Mouse (Mus musculus) CH12.LX (cell line): ENCODE data around the gene Atp2a3. TPM values are rescaled to one million over a fixed set of nuclear protein-coding genes. Genes with fewer than 3 reads are reported as not detected.

Source experiments
- DNase-seq: peaks from one replicate; pipeline ENCODE4 v3.0.0-alpha.2; 2013; ENCODE audit errors: extremely low read depth
- H3K27ac ChIP-seq: 2 replicates; pipeline ENCODE4 v1.5.1; 2012; ENCODE audit warnings: low read depth, mild to moderate bottlenecking, control low read depth, moderate library complexity; ENCODE audit not compliant: insufficient read depth
- H3K27me3 ChIP-seq: replicated peaks from 2 replicates; pipeline ENCODE3; 2012; ENCODE audit warnings: inconsistent platforms
- H3K36me3 ChIP-seq, 2 experiments: replicated peaks in 1 of 2; 2 replicates each; pipeline versions ENCODE3 to v1.6.1; 2012; ENCODE audit warnings: inconsistent platforms in 1 of 2, low read length in 1 of 2, mild to moderate bottlenecking in 1 of 2, mixed read lengths in 1 of 2, moderate library complexity in 1 of 2; ENCODE audit not compliant: control insufficient read depth in 1 of 2, insufficient read depth in 1 of 2
- H3K4me1 ChIP-seq, 2 experiments: 2 replicates each; pipeline ENCODE4 v1.6.1; 2012; ENCODE audit warnings: inconsistent platforms in 1 of 2, moderate library complexity in 1 of 2; ENCODE audit not compliant: insufficient read depth in 2 of 2, control insufficient read depth in 1 of 2
- H3K4me2 ChIP-seq: 2 replicates; pipeline ENCODE4 v1.6.1; 2012; ENCODE audit warnings: low read depth, mild to moderate bottlenecking, control low read depth; ENCODE audit not compliant: poor library complexity, insufficient read depth, severe bottlenecking
- H3K4me3 ChIP-seq, 3 experiments: fragments of 150-350 bp in 1 of 3; sonication (generic) in 1 of 3; replicated peaks in 1 of 3; 2 replicates each; pipeline versions ENCODE3 to v1.5.1; 2011 to 2012; ENCODE audit warnings: low read depth in 2 of 3, low read length in 2 of 3, mild to moderate bottlenecking in 2 of 3, moderate library complexity in 2 of 3, control low read depth in 1 of 3, improper control_type of control experiment in 1 of 3, inconsistent platforms in 1 of 3, mixed read lengths in 1 of 3; ENCODE audit not compliant: poor library complexity in 1 of 3
- H3K79me2 ChIP-seq: replicated peaks from 2 replicates; pipeline ENCODE4 v1.6.1; 2012; ENCODE audit warnings: mild to moderate bottlenecking, moderate library complexity; ENCODE audit not compliant: control insufficient read depth, poor library complexity, insufficient read depth, severe bottlenecking; ENCODE audit errors: extremely low read depth
- H3K9ac ChIP-seq: 2 replicates; pipeline ENCODE4 v1.6.1; 2012; ENCODE audit warnings: low read depth, mild to moderate bottlenecking, control low read depth, moderate library complexity; ENCODE audit not compliant: insufficient read depth
- H3K9me3 ChIP-seq: replicated peaks from 2 replicates; pipeline ENCODE3; 2012; ENCODE audit warnings: low read length, inconsistent platforms, mixed read lengths
- BHLHE40 ChIP-seq: IDR thresholded peaks from 2 replicates; pipeline ENCODE4 v1.6.1; 2011; ENCODE audit warnings: mild to moderate bottlenecking, low read depth, low read length, improper control_type of control experiment
- CHD1 ChIP-seq: IDR thresholded peaks from 2 replicates; pipeline ENCODE4 v1.6.1; 2012; ENCODE audit warnings: low read depth, low read length, improper control_type of control experiment, inconsistent platforms
- CHD2 ChIP-seq: IDR thresholded peaks from 2 replicates; pipeline ENCODE4 v1.6.1; 2011; ENCODE audit warnings: low read length, improper control_type of control experiment
- CTCF ChIP-seq, 2 experiments: IDR thresholded peaks in 1 of 2; conservative IDR thresholded peaks in 1 of 2; 2 replicates each; pipeline ENCODE4 v1.5.1; 2011 to 2012; ENCODE audit warnings: low read depth in 2 of 2, low read length in 2 of 2, improper control_type of control experiment in 1 of 2, inconsistent platforms in 1 of 2, mild to moderate bottlenecking in 1 of 2, moderate library complexity in 1 of 2
- EP300 ChIP-seq: IDR thresholded peaks from 2 replicates; pipeline ENCODE4 v1.6.1; 2011; ENCODE audit warnings: low read length, improper control_type of control experiment
- ETS1 ChIP-seq: conservative IDR thresholded peaks from 2 replicates; pipeline ENCODE4 v1.6.1; 2012; ENCODE audit warnings: low read depth, mild to moderate bottlenecking, inconsistent platforms, low read length, improper control_type of control experiment, moderate library complexity
- GABPA ChIP-seq: IDR thresholded peaks from 2 replicates; pipeline ENCODE4 v1.6.1; 2012; ENCODE audit warnings: low read depth, low read length, improper control_type of control experiment, inconsistent platforms; ENCODE audit not compliant: insufficient replicate concordance
- IRF4 ChIP-seq: IDR thresholded peaks from 2 replicates; pipeline ENCODE4 v1.6.1; 2014; ENCODE audit warnings: low read depth, mild to moderate bottlenecking, inconsistent platforms, low read length, improper control_type of control experiment
- JUND ChIP-seq: conservative IDR thresholded peaks from 2 replicates; pipeline ENCODE4 v1.6.1; 2011; ENCODE audit warnings: low read depth, low read length, improper control_type of control experiment
- MAFK ChIP-seq: IDR thresholded peaks from 2 replicates; pipeline ENCODE4 v1.6.1; 2011; ENCODE audit warnings: low read length, improper control_type of control experiment; ENCODE audit not compliant: insufficient replicate concordance
- MAX ChIP-seq: IDR thresholded peaks from 2 replicates; pipeline ENCODE4 v1.6.1; 2011; ENCODE audit warnings: low read length, improper control_type of control experiment
- MXI1 ChIP-seq: IDR thresholded peaks from 2 replicates; pipeline ENCODE4 v1.6.1; 2011; ENCODE audit warnings: mild to moderate bottlenecking, low read depth, low read length, improper control_type of control experiment
- MYC ChIP-seq: IDR thresholded peaks from 2 replicates; pipeline ENCODE4 v1.6.1; 2011; ENCODE audit warnings: low read depth, mild to moderate bottlenecking, improper control_type of control experiment, low read length
- NELFE ChIP-seq: IDR thresholded peaks from 2 replicates; pipeline ENCODE4 v1.6.1; 2011; ENCODE audit warnings: low read depth, low read length, improper control_type of control experiment
- NRF1 ChIP-seq: IDR thresholded peaks from 2 replicates; pipeline ENCODE4 v1.6.1; 2014; ENCODE audit warnings: low read depth, mild to moderate bottlenecking, inconsistent platforms, low read length, improper control_type of control experiment, moderate library complexity
- PAX5 ChIP-seq: IDR thresholded peaks from 2 replicates; pipeline ENCODE4 v1.6.1; 2012; ENCODE audit warnings: low read length, inconsistent platforms, mixed read lengths
- POLR2A ChIP-seq: IDR thresholded peaks from 2 replicates; pipeline ENCODE4 v1.6.1; 2011; ENCODE audit warnings: low read depth, mild to moderate bottlenecking, improper control_type of control experiment, low read length
- POLR2AphosphoS2 ChIP-seq: IDR thresholded peaks from 2 replicates; pipeline ENCODE4 v1.6.1; 2011; ENCODE audit warnings: low read depth, low read length, improper control_type of control experiment
- RAD21 ChIP-seq: IDR thresholded peaks from 2 replicates; pipeline ENCODE4 v1.6.1; 2011; ENCODE audit warnings: low read depth, mild to moderate bottlenecking, low read length, improper control_type of control experiment, moderate library complexity
- RCOR1 ChIP-seq: conservative IDR thresholded peaks from 2 replicates; pipeline ENCODE4 v1.6.1; 2012; ENCODE audit warnings: low read depth, mild to moderate bottlenecking, inconsistent platforms, low read length, improper control_type of control experiment
- SIN3A ChIP-seq: IDR thresholded peaks from 2 replicates; pipeline ENCODE4 v1.6.1; 2012; ENCODE audit warnings: low read length, improper control_type of control experiment, inconsistent platforms
- SMC3 ChIP-seq: IDR thresholded peaks from 2 replicates; pipeline ENCODE4 v1.6.1; 2011; ENCODE audit warnings: low read depth, low read length, improper control_type of control experiment
- TBP ChIP-seq: conservative IDR thresholded peaks from 2 replicates; pipeline ENCODE4 v1.6.1; 2011; ENCODE audit warnings: low read depth, low read length, improper control_type of control experiment
- TCF12 ChIP-seq: IDR thresholded peaks from 2 replicates; pipeline ENCODE4 v1.6.1; 2014; ENCODE audit warnings: low read depth, mild to moderate bottlenecking, inconsistent platforms, low read length, improper control_type of control experiment
- UBTF ChIP-seq: IDR thresholded peaks from 2 replicates; pipeline ENCODE4 v1.6.1; 2012; ENCODE audit warnings: low read depth, mild to moderate bottlenecking, inconsistent platforms, low read length, improper control_type of control experiment, moderate library complexity
- USF1 ChIP-seq: IDR thresholded peaks from 2 replicates; pipeline ENCODE4 v1.6.1; 2014; ENCODE audit warnings: low read depth, mild to moderate bottlenecking, inconsistent platforms, low read length, improper control_type of control experiment
- USF2 ChIP-seq: conservative IDR thresholded peaks from 2 replicates; pipeline ENCODE4 v1.6.1; 2011; ENCODE audit warnings: low read depth, low read length, improper control_type of control experiment
- ZMIZ1 ChIP-seq: IDR thresholded peaks from 2 replicates; pipeline ENCODE4 v1.6.1; 2012; ENCODE audit warnings: low read depth, mild to moderate bottlenecking, inconsistent platforms, low read length, improper control_type of control experiment
- ZNF384 ChIP-seq: IDR thresholded peaks from 2 replicates; pipeline ENCODE4 v1.6.1; 2012; ENCODE audit warnings: low read depth, low read length, improper control_type of control experiment, inconsistent platforms
- dilution Hi-C: fragments of 300-500 bp; cut with MboI; formaldehyde crosslinking; loops from 2 replicates; pipeline ENCODE4 v1.14.3; 2020; ENCODE audit warnings: low sequenced_read_pairs; ENCODE audit not compliant: extremely low pct_unique_long_range_greater_than_20kb, extremely low pct_ligation_motif_present
- in situ Hi-C: fragments of 300-500 bp; cut with MboI; formaldehyde crosslinking; loops from 3 replicates; pipeline ENCODE4 v1.14.3; 2019; ENCODE audit warnings: low sequenced_read_pairs, low pct_ligation_motif_present, low pct_unique_long_range_greater_than_20kb, mixed read lengths
- polyA plus RNA-seq: library from polyadenylated mRNA; unstranded; fragments of >175 nt; gene quantifications from 2 replicates; pipeline ENCODE4 v1.2.1, GENCODE M21; 2012; ENCODE audit warnings: low read depth; ENCODE audit not compliant: insufficient read length
- total RNA-seq, 2 experiments: library from RNA; depleted of rRNA; stranded (reverse); fragments of 300-350 nt in 1 of 2; fragments of >200 nt in 1 of 2; gene quantifications; 2 replicates each; pipeline ENCODE4 v1.2.3; 2012 to 2014

Gene Atp2a3
- total and polyA plus RNA-seq, 3 experiments, result 61.4 to 279 (median 218) TPM

- TF ChIP-seq GABPA, result no peak
- TF ChIP-seq SMC3, result no peak
- TF ChIP-seq RAD21, result no peak
- TF ChIP-seq MAX, result no peak
- TF ChIP-seq TBP, result no peak
- no peak for TF ChIP-seq ZNF384
- no peak for TF ChIP-seq USF2
- no peak for TF ChIP-seq ETS1
- TF ChIP-seq JUND, result no peak
- no peak for TF ChIP-seq CHD1
- no peak for TF ChIP-seq RCOR1
- no peak for TF ChIP-seq MYC
- H3K27ac ChIP-seq, result peak overlapping the region; percentile 2; the same call in 1 of the 2 replicates
- dilution Hi-C loops, result no loop called here
- no peak for DNase-seq
- no peak overlapping the region for H3K4me3 ChIP-seq
- no peaks in the 10 kb centered on the region for H3K9me3 ChIP-seq
- H3K4me1 ChIP-seq, result peaks cover 30 to 51% of the 10 kb centered on the region in 2 experiments
- H3K36me3 ChIP-seq, result peaks cover 16 to 40% of the 10 kb centered on the region in 2 experiments
- in situ Hi-C loops, result no loop called here
- no peak overlapping the region for H3K4me2 ChIP-seq
- H3K79me2 ChIP-seq, result no peaks in the 10 kb centered on the region
- H3K27me3 ChIP-seq, result no peaks in the 10 kb centered on the region
- H3K9ac ChIP-seq, result no peak overlapping the region
Measured at GRCm38 (mm10) chr11:72997529-72998326, 36.8 kb downstream of the Atp2a3 start.

GRCm38 (mm10) chr11:72998771-72999170 lies 37.8 kb downstream of the Atp2a3 start, which contains the start of gene P2rx1:
Gene P2rx1, plus strand, starts transcription at chr11:72999103.
- peaks cover 1% of the 10 kb centered on the region for H3K9me3 ChIP-seq
- H3K27ac ChIP-seq, result peak within 1 kb of the TSS; percentile 71
- in situ Hi-C loops, result no loop called here
- dilution Hi-C loops, result no loop called here
- peaks cover 8 to 35% of the 10 kb centered on the region in 2 experiments for H3K36me3 ChIP-seq
- H3K4me2 ChIP-seq, result peak within 1 kb of the TSS; percentile 45
- H3K4me1 ChIP-seq, result peaks cover 30 to 54% of the 10 kb centered on the region in 2 experiments
- H3K79me2 ChIP-seq, result no peaks in the 10 kb centered on the region
- peak within 1 kb of the TSS; percentile 24 for H3K9ac ChIP-seq
- peak; percentile 78 for DNase-seq
- H3K4me3 ChIP-seq, result peak within 1 kb of the TSS; percentile 27 to 51 (median 40)
- no peaks in the 10 kb centered on the region for H3K27me3 ChIP-seq
- TF ChIP-seq CHD2, result peak; percentile 70
- peak in 1 of 2 experiments; percentile 46; a peak in 2 of 4 replicates for TF ChIP-seq CTCF (conservative IDR thresholded peaks at IDR 0.05 in 1 of 2, IDR thresholded peaks at IDR 0.05 in 1 of 2; ENCODE audit: low read depth in 2 of 2, low read length in 2 of 2)
- TF ChIP-seq TBP, result peak; percentile 66; the same call in 1 of the 2 replicates
- TF ChIP-seq MXI1, result no peak
- no peak for TF ChIP-seq CHD1
- TF ChIP-seq BHLHE40, result peak; percentile 53
- no peak for TF ChIP-seq MAFK
- peak; percentile 25 for TF ChIP-seq RAD21
- peak; percentile 61 for TF ChIP-seq ETS1
- no peak for TF ChIP-seq JUND
- TF ChIP-seq SMC3, result peak; percentile 45
- no peak; the same call in none of the 2 replicates for TF ChIP-seq POLR2A
- peak; percentile 82 for TF ChIP-seq IRF4
- TF ChIP-seq POLR2AphosphoS2, result no peak; the same call in 1 of the 2 replicates
- TF ChIP-seq UBTF, result no peak
- 0 out of 2 replicates have a peak, but pooled peaks have one; percentile 33 for TF ChIP-seq NRF1
- TF ChIP-seq PAX5, result no peak
- peak; percentile 65; the same call in 1 of the 2 replicates for TF ChIP-seq NELFE
- peak; percentile 23; the same call in 1 of the 2 replicates for TF ChIP-seq MAX
- no peak for TF ChIP-seq GABPA
- TF ChIP-seq ZNF384, result no peak
- TF ChIP-seq ZMIZ1, result peak; percentile 62; the same call in 1 of the 2 replicates
- TF ChIP-seq USF1, result no peak
- TF ChIP-seq USF2, result no peak
- TF ChIP-seq EP300, result peak; percentile 59; the same call in 1 of the 2 replicates
- peak; percentile 82 for TF ChIP-seq TCF12
- TF ChIP-seq SIN3A, result peak; percentile 15; the same call in 1 of the 2 replicates
